Mouse (Mus musculus) megakaryocyte, embryonic 14.5 days (primary cell): Measurements from ENCODE around the gene Atp5l.

Experiments used
- FLI1 ChIP-seq: IDR thresholded peaks from 2 replicates; pipeline ENCODE4 v1.6.1; 2012; ENCODE audit warnings: low read length, inconsistent platforms, mixed read lengths
- GATA1 ChIP-seq: IDR thresholded peaks from 3 replicates; pipeline ENCODE4 v1.6.1; 2012; ENCODE audit warnings: mixed read lengths, low read length, inconsistent platforms, borderline replicate concordance

DNA sequence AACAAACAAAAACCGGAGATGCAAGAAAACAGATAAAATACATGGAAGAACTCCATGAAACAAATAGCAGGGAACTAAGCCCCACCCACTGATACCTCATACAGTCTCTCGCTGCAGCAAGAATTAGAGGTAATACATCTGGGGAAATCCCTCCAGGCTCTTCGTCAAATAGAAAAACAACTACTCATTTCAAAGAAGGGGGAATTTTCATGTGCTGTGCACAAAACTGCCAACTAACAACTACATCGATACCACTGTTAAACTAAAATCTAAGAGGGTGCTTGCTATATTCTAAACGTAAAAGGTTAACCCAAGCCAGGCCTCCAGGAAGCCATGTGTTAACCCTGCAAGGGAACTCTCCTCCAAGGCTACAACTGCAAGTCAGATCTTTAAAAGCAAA is 46.9 kb downstream of the Atp5l start:
- TF ChIP-seq GATA1 (no peak), FLI1 (no peak)
